Mouse (Mus musculus): Measurements from ENCODE around the gene Rem2. TPM values are rescaled to one million over a fixed set of nuclear protein-coding genes. Genes with fewer than 3 reads are reported as not detected.

Gene Rem2
- total RNA-seq, 2 experiments from 2014 or later, result not detected

DNA sequence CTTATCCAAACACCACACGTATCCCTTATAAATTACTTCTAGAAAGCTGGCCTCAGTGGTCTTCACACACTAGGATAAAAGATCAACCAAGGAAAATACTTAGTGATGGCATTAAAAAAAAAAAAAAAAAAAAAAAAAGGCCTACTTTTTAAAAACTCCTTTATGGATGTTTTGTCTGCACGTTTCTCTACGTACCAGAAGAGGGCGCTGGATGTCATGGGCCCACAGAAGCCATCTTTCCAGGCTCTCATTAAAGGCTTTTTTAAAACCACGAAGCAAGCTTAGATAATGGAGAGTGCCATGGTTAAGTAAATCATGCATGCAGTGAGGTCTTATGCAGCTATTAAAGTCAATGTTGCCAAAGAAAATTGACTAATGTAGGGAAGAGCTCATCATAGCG, 47.7 kb downstream of the Rem2 start:
- TF ChIP-seq CTCF (IDR thresholded peaks at IDR 0.05), result peak; percentile 30; the same call in 1 of the 2 replicates
- DNase-seq, result no peak
- Histone ChIP-seq H3K4me3 (no peak overlapping the region), H3K27ac (no peak overlapping the region)
- intact Hi-C loops (cut with DNase I), result no loop called here

DNA sequence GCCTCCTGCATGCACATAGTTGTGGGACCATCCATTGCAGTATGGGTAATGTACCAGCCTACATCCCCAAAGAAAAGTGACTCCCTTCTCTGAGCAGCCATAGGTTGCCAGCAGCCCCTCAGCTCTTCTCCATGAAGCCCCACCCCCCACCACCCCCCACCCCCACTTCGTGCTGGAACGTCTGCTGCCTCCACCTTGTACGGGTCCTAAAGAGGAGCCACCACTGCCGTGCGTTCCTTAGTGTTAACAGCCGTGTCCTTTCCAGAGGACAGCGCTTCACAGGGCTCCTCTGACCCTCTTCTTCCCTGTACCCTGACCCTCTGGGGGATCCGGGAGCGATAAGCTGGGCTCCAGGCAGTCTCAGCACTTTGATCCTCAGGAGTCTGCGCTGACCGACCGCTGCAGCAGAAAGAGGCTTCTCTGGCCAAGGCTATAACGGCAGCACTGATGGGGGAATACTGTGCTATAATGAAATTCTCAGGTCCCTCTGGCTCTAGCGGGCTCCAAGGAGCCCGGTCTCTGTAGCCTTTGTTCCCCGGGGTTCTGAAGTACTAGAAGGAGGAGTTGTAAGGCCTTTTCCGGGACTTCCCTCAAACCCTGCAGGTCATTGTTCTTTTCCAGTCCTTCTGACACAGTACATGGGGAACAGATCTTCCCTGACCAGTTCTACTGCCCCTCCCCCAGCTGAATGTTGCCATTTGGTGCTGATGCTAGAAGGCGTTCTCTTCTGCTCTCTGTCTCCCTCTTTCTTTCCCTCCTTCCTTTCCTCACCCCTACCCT, 51.5 kb downstream of the Rem2 start:
- TF ChIP-seq CTCF (IDR thresholded peaks at IDR 0.05), result no peak

DNA sequence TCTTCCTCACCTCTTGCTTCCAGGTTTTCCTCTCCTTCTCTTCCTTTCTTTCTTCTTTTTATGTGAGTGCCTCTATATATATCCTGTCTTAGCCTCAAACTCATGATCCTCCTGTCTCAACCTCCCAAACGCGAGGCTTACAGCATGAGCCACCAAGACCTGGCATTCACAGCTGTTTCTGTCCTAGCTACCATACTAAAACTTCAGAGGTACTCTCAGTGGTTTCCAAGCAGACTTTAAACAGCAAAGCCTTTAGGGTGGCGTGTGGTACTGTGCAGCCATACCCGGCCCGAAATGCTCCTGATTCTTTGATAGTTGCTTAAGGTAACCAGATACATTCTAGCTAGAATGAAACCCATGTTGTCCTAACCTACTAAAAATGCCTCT, 52.1 kb downstream of the Rem2 start:
- no peak overlapping the region for H3K27ac ChIP-seq
- intact Hi-C loops (cut with DNase I), result loop anchor here (5.0 kb wide), 2 partner anchors 49 to 109 kb away; partner anchors contain the start of gene Ajuba

More for the DNA sequence above, 51.5 kb downstream of the Rem2 start:
- intact Hi-C loops (cut with DNase I), result loop anchor here (5.0 kb wide), 2 partner anchors 50 to 110 kb away; partner anchors contain the start of gene Ajuba
- DNase-seq, result peak; percentile 29
- peak overlapping the region; percentile 62 for H3K4me3 ChIP-seq
- no peak overlapping the region for H3K27ac ChIP-seq

DNA sequence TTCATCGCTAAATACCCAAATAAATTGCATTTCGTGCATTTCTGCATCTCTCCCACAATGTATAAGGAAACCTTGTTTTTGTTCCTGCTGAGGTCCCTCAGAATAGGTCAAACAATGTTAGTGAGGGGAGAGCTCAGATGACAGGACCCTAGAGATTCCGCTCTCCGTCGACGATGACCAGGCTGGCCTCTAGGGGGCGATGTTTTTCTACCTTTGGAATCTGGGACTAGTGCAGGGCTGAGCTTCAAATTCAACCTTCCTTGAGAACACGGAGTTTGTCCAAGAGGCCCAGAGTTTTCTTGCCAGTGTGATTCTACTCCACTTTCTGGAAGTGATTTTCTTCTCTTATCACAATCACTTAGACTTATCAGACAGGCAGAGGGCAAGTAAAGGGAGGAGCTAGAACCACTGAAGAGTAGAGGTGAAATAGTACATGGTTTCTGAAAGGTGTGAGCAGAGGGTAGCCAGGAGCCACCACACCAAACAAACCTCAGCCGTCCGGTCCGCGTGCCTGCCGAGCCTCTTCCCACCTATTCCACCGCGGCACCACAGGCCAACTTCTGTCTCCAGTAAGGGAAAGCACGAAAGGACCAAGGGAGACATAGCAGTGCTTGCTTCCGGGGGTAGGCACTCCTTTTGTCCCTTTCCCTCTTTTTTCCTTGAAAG, 52.7 kb downstream of the Rem2 start:
- no peak overlapping the region for H3K27ac ChIP-seq
- TF ChIP-seq CTCF (IDR thresholded peaks at IDR 0.05), result peak; percentile 92
- DNase-seq, result peak; percentile 82
- H3K4me3 ChIP-seq, result peak overlapping the region; percentile 62
- intact Hi-C loops (cut with DNase I), result loop anchor here (5.0 kb wide), 2 partner anchors 49 to 109 kb away; partner anchors contain the start of gene Ajuba

More for the DNA sequence above, 52.1 kb downstream of the Rem2 start:
- H3K4me3 ChIP-seq, result peak overlapping the region; percentile 62
- TF ChIP-seq CTCF (IDR thresholded peaks at IDR 0.05), result no peak
- no peak for DNase-seq

Other genes with a start within 250 kb of the Rem2 start
- gene Dad1, start 222.0 kb upstream of the Rem2 start, total RNA-seq (2021), result 10 to 100 TPM; 68.3 to 77.9 TPM
- gene Abhd4, start 221.9 kb upstream of the Rem2 start, total RNA-seq (2021), result 10 to 100 TPM; 18.9 to 19.3 TPM
- not detected for gene Olfr49, start 191.2 kb upstream of the Rem2 start, total RNA-seq (2021)
- 10 to 100 TPM; 49.1 to 54.6 TPM for gene Oxa1l, start 115.3 kb upstream of the Rem2 start, total RNA-seq (2021)
- gene Slc7a7, start 58.3 kb upstream of the Rem2 start, total RNA-seq (2021), result 1 to 10 TPM in 1 of 2 experiments, under 1 TPM in 1; 0.56 to 2.0 TPM
- gene Mrpl52, start 49.2 kb upstream of the Rem2 start, total RNA-seq (2021), result 100 to 1,000 TPM; 102 to 111 TPM
- gene Mmp14, start 44.5 kb upstream of the Rem2 start, total RNA-seq (2021), result 10 to 100 TPM in 1 of 2 experiments, 1 to 10 TPM in 1; 8.5 to 14.0 TPM
- 10 to 100 TPM; 27.9 to 36.5 TPM for gene Lrp10, start 12.0 kb upstream of the Rem2 start, total RNA-seq (2021)
- gene Prmt5, start 41.4 kb downstream of the Rem2 start, total RNA-seq (2021), result 10 to 100 TPM; 32.5 to 34.6 TPM
- gene Haus4, start 78.5 kb downstream of the Rem2 start, total RNA-seq (2021), result 1 to 10 TPM; 3.1 to 3.3 TPM
- gene Ajuba, start 101.5 kb downstream of the Rem2 start, total RNA-seq (2021), result 1 to 10 TPM; 1.4 to 1.8 TPM
- 1 to 10 TPM; 2.2 to 4.0 TPM for gene 4931414P19Rik, start 129.9 kb downstream of the Rem2 start, total RNA-seq (2021)
- 100 to 1,000 TPM; 161 to 172 TPM for gene Psmb5, start 141.9 kb downstream of the Rem2 start, total RNA-seq (2021)
- gene Psmb11, start 145.3 kb downstream of the Rem2 start, total RNA-seq (2021), result not detected
- gene Gm17606, start 164.9 kb downstream of the Rem2 start, total RNA-seq (2021), result not detected
- gene Cdh24, start 165.3 kb downstream of the Rem2 start, total RNA-seq (2021), result under 1 TPM; 0.46 to 0.53 TPM
- gene 1700123O20Rik, start 210.1 kb downstream of the Rem2 start, total RNA-seq (2021), result 10 to 100 TPM in 1 of 2 experiments, 1 to 10 TPM in 1; 7.0 to 11.0 TPM
- gene Acin1, start 210.8 kb downstream of the Rem2 start, total RNA-seq (2021), result 10 to 100 TPM; 75.5 to 81.7 TPM
- gene Gm29776, start 222.7 kb downstream of the Rem2 start, total RNA-seq (2021), result not detected
- gene Cebpe, start 236.1 kb downstream of the Rem2 start, total RNA-seq (2021), result not detected

Measured in gastrocnemius, adult 2 months (tissue).